Mouse (Mus musculus) lung, postnatal 0 days (tissue): Measurements from ENCODE around the gene Rgs8. TPM values are rescaled to one million over a fixed set of nuclear protein-coding genes. Genes with fewer than 3 reads are reported as not detected.
A peak's percentile ranks its signal among the peaks of the same experiment; 100 is the strongest.

Source experiments
- ATAC-seq: fragments of 200-750 bp; cut with Nextera tagmentation; 2 replicates; pipeline ENCODE4 v1.8.0; 2017; ENCODE audit warnings: moderate library complexity
- DNase-seq: peaks from one replicate; pipeline ENCODE4 v3.0.0-alpha.2; 2016; ENCODE audit warnings: low spot score
- H3K27ac ChIP-seq: fragments of 300-500 bp; sonication (generic); 2 replicates; pipeline ENCODE4 v1.5.1; 2014; ENCODE audit warnings: antibody characterized with exemption, mild to moderate bottlenecking, low read length, mixed read lengths
- H3K27me3 ChIP-seq: fragments of 300-500 bp; sonication (generic); replicated peaks from 2 replicates; pipeline ENCODE4 v1.6.1; 2014; ENCODE audit warnings: low read length, mixed read lengths; ENCODE audit not compliant: insufficient read depth
- H3K36me3 ChIP-seq: fragments of 300-500 bp; sonication (generic); 2 replicates; pipeline ENCODE4 v1.6.1; 2014; ENCODE audit warnings: low read length, mixed read lengths; ENCODE audit not compliant: insufficient read depth
- H3K4me1 ChIP-seq: fragments of 300-500 bp; sonication (generic); 2 replicates; pipeline ENCODE4 v1.6.1; 2014; ENCODE audit warnings: antibody characterized with exemption, low read depth, low read length, mixed read lengths; ENCODE audit not compliant: insufficient read depth
- H3K4me2 ChIP-seq: fragments of 300-500 bp; sonication (generic); replicated peaks from 2 replicates; pipeline ENCODE4 v1.6.1; 2014; ENCODE audit warnings: low read depth, mild to moderate bottlenecking, low read length, moderate library complexity, mixed read lengths
- H3K4me3 ChIP-seq: fragments of 300-500 bp; sonication (generic); 2 replicates; pipeline ENCODE4 v1.5.1; 2014; ENCODE audit warnings: low read depth, low read length
- H3K9ac ChIP-seq: fragments of 300-500 bp; sonication (generic); replicated peaks from 2 replicates; pipeline ENCODE4 v1.6.1; 2014; ENCODE audit warnings: low read depth, mild to moderate bottlenecking
- H3K9me3 ChIP-seq: fragments of 300-500 bp; sonication (generic); 2 replicates; pipeline ENCODE4 v1.6.1; 2016; ENCODE audit warnings: low read length, mixed read lengths
- CTCF ChIP-seq: IDR thresholded peaks from 2 replicates; pipeline ENCODE4 v1.5.1; 2016; ENCODE audit warnings: antibody characterized with exemption, mild to moderate bottlenecking
- EP300 ChIP-seq: IDR thresholded peaks from 2 replicates; pipeline ENCODE4 v1.6.1; 2016; ENCODE audit warnings: antibody characterized with exemption, mild to moderate bottlenecking, control low read depth
- WGBS: fragments of 180-500 bp; shearing (Covaris S2); extraction: QIAGEN DNeasy Blood & Tissue Kit; methylation state at CpG from one replicate; pipeline ENCODE4 v1.1.7; 2014; 5-methylcytosine and 5-hydroxymethylcytosine counted together
- polyA plus RNA-seq: library from polyadenylated mRNA; unstranded; fragments of >200 nt; fragmentation: Nextera tagmentation; extraction: Ambion mirVana; gene quantifications from 2 replicates; pipeline ENCODE4 v1.2.1, GENCODE M21; 2015

Rgs8 gene
- polyA plus RNA-seq, 1 experiment from 2014 or later, result 0.12 TPM

- Histone ChIP-seq H3K4me2 (no peak overlapping the region), H3K9ac (no peak overlapping the region), H3K36me3 (no peaks in the 10 kb centered on the region), H3K4me3 (no peak overlapping the region), H3K27ac (no peak overlapping the region), H3K27me3 (no peaks in the 10 kb centered on the region), H3K9me3 (no peaks in the 10 kb centered on the region), H3K4me1 (peaks cover 11% of the 10 kb centered on the region; the same call in 1 of the 2 replicates)
- DNase-seq (no peak), ATAC-seq (no peak)
- 56% methylated on average over 5 of the region's 5 CpGs for WGBS
- TF ChIP-seq EP300 (no peak), CTCF (no peak)
Measured at GRCm38 (mm10) chr1:153636821-153637220, 16.0 kb upstream of the Rgs8 start.

- H3K27me3 ChIP-seq, result no peaks in the 10 kb centered on the region
- DNase-seq (peak; percentile 49), ATAC-seq (peak; percentile 60)
- H3K4me3 ChIP-seq, result no peak overlapping the region
- no peaks in the 10 kb centered on the region for H3K36me3 ChIP-seq
- peak overlapping the region; percentile 40 for H3K4me2 ChIP-seq
- no peak for TF ChIP-seq EP300
- TF ChIP-seq CTCF, result no peak
- 2% methylated on average over 7 of the region's 9 CpGs for WGBS
- H3K9me3 ChIP-seq, result no peaks in the 10 kb centered on the region
- no peak overlapping the region for H3K9ac ChIP-seq
- no peak overlapping the region for H3K27ac ChIP-seq
- peaks cover 10% of the 10 kb centered on the region; the same call in 1 of the 2 replicates for H3K4me1 ChIP-seq
Measured at GRCm38 (mm10) chr1:153641492-153641939, 11.3 kb upstream of the Rgs8 start.

GRCm38 (mm10) chr1:153641940-153642501, 10.8 kb upstream of the Rgs8 start:
- TF ChIP-seq CTCF (no peak), EP300 (no peak)
- Histone ChIP-seq H3K9me3 (0 out of 2 replicates have a peak, but pooled peaks cover 3% of the 10 kb centered on the region), H3K27ac (no peak overlapping the region), H3K27me3 (no peaks in the 10 kb centered on the region), H3K4me1 (peaks cover 10% of the 10 kb centered on the region; the same call in 1 of the 2 replicates), H3K9ac (no peak overlapping the region), H3K36me3 (no peaks in the 10 kb centered on the region), H3K4me3 (no peak overlapping the region), H3K4me2 (peak overlapping the region; percentile 40)
- peak; percentile 69 for DNase-seq
- peak; percentile 81 for ATAC-seq
- WGBS, result 6% methylated on average over 13 of the region's 13 CpGs

- Histone ChIP-seq H3K36me3 (no peaks in the 10 kb centered on the region), H3K9ac (no peak overlapping the region)
Measured at GRCm38 (mm10) chr1:153653674-153654073, 849 bp downstream of the Rgs8 start.

GRCm38 (mm10) chr1:153659666-153660065, 6.8 kb downstream of the Rgs8 start:
- no peak for ATAC-seq
- Histone ChIP-seq H3K9me3 (no peaks in the 10 kb centered on the region), H3K4me2 (no peak overlapping the region), H3K4me3 (no peak overlapping the region), H3K36me3 (no peaks in the 10 kb centered on the region), H3K27ac (no peak overlapping the region), H3K4me1 (peaks cover 5% of the 10 kb centered on the region; the same call in 1 of the 2 replicates), H3K9ac (no peak overlapping the region), H3K27me3 (no peaks in the 10 kb centered on the region)
- no peak for DNase-seq
- 53% methylated on average over 9 of the region's 9 CpGs for whole genome bisulfite sequencing
- no peak for TF ChIP-seq EP300
- no peak for TF ChIP-seq CTCF

More at GRCm38 (mm10) chr1:153653674-153654073, 849 bp downstream of the Rgs8 start:
- Histone ChIP-seq H3K27ac (no peak overlapping the region), H3K4me2 (no peak overlapping the region), H3K4me3 (no peak overlapping the region), H3K27me3 (no peaks in the 10 kb centered on the region), H3K9me3 (no peaks in the 10 kb centered on the region), H3K4me1 (no peaks in the 10 kb centered on the region)
- ATAC-seq, result no peak
- no peak for DNase-seq
- 15% methylated on average over 5 of the region's 5 CpGs for WGBS
- TF ChIP-seq CTCF, result no peak

- TF ChIP-seq CTCF (no peak), EP300 (no peak)
- ATAC-seq (peak; percentile 70; the same call in 1 of the 2 replicates), DNase-seq (no peak)
- H3K4me3 ChIP-seq, result no peak overlapping the region
- 32% methylated on average over 15 of the region's 15 CpGs for WGBS
- no peaks in the 10 kb centered on the region for H3K36me3 ChIP-seq
- H3K4me1 ChIP-seq, result peaks cover 5% of the 10 kb centered on the region; the same call in 1 of the 2 replicates
- H3K27ac ChIP-seq, result no peak overlapping the region
- no peaks in the 10 kb centered on the region for H3K9me3 ChIP-seq
- no peak overlapping the region for H3K9ac ChIP-seq
- H3K27me3 ChIP-seq, result 0 out of 2 replicates have a peak, but pooled peaks cover 3% of the 10 kb centered on the region
- no peak overlapping the region for H3K4me2 ChIP-seq
Measured at GRCm38 (mm10) chr1:153660982-153661688, 8.3 kb downstream of the Rgs8 start.
